ENCODE assay signal across 16 mouse cellular contexts in genomic region chr7:92811667-92812279, GRCm38 (mm10).
DNase-seq lines count a peak whose midpoint lies in the region; ATAC-seq and TF ChIP-seq lines count a peak whose summit lies in the region.
"Had no signal": no experiment of that assay in that cellular context is flagged by ENCODE, and none has a peak within 500 bp of the region (broad histone marks: within the 10 kb centered on the region; RNA-seq: fewer than 3 reads in every experiment).

No protein-coding gene starts in this region.

- no peaks in the 10 kb centered on the region for H3K79me2 ChIP-seq in C2C12 (ENCODE audit: control insufficient read depth, insufficient read depth)

- no peak for TF ChIP-seq CTCF in C2C12 (IDR thresholded peaks at IDR 0.05; ENCODE audit: control insufficient read depth, insufficient read depth, insufficient read length)

- H3K79me3 ChIP-seq in C2C12 (ENCODE audit: low read depth): no peaks in the 10 kb centered on the region

- WGBS in hindbrain, embryonic 14.5 days: 60% methylated on average over 7 of the region's 7 CpGs
- 80% methylated on average over 7 of the region's 7 CpGs for WGBS in midbrain, embryonic 16.5 days

- H3K4me3 ChIP-seq in C2C12 (ENCODE audit: insufficient read depth, poor library complexity, severe bottlenecking): no peak overlapping the region
- H3K4me3 ChIP-seq in hindbrain, embryonic 14.5 days (replicated peaks; ENCODE audit: low read length): no peak overlapping the region
- no peak overlapping the region for H3K4me3 ChIP-seq in midbrain, embryonic 16.5 days (ENCODE audit: low read depth, low read length)
- H3K4me3 ChIP-seq: myocyte had no signal

- H3K27ac ChIP-seq in hindbrain, embryonic 14.5 days: no peak overlapping the region
- no peak overlapping the region for H3K27ac ChIP-seq in midbrain, embryonic 16.5 days (ENCODE audit: low read length)

- DNase-seq in heart, adult 11 months: peak; percentile 4
- no peak for DNase-seq in heart, postnatal 36 days
- peak; percentile 35 for DNase-seq in hindbrain, embryonic 14.5 days (ENCODE audit: low spot score)
- DNase-seq in embryo, embryonic 11 days: no peak
- no peak for DNase-seq in adrenal gland, postnatal 36 days
- DNase-seq in spleen, postnatal 4 days (ENCODE audit: low spot score in 2 of 2): no peak
- DNase-seq: cerebellum, adult 18-20 months; gastrocnemius, postnatal 14 days; heart, postnatal 14 days; kidney, adult 18-20 months; kidney, postnatal 14 days; lung, embryonic 14.5 days had no signal

- H3ac ChIP-seq in C2C12 (ENCODE audit: control insufficient read depth, insufficient read length, low read depth): no peak overlapping the region

- ATAC-seq in hindbrain, embryonic 14.5 days (ENCODE audit: low FRiP score): peak; percentile 68; the same call in 1 of the 2 replicates
- peak; percentile 32; the same call in 1 of the 2 replicates for ATAC-seq in midbrain, embryonic 16.5 days
- ATAC-seq: activated CD4-positive, CD25-positive, alpha-beta regulatory T cell, adult 4 months had no signal

- no peak overlapping the region for H3K9ac ChIP-seq in hindbrain, embryonic 14.5 days
- no peak overlapping the region for H3K9ac ChIP-seq in midbrain, embryonic 16.5 days (ENCODE audit: low read depth, low read length)
- H3K9ac ChIP-seq: lung, embryonic 14.5 days had no signal

- H3K36me3 ChIP-seq in C2C12 (ENCODE audit: control insufficient read depth, insufficient read depth): no peaks in the 10 kb centered on the region
- H3K36me3 ChIP-seq in hindbrain, embryonic 14.5 days (replicated peaks; ENCODE audit: control insufficient read depth, insufficient read depth): no peaks in the 10 kb centered on the region
- H3K36me3 ChIP-seq in midbrain, embryonic 16.5 days (ENCODE audit: control insufficient read depth, insufficient read depth, low read length): no peaks in the 10 kb centered on the region

- intact Hi-C loops in heart, postnatal 36 days (cut with DNase I): no loop called here

- H3K27me3 ChIP-seq in C2C12 (ENCODE audit: control insufficient read depth, insufficient read depth, insufficient read length): no peaks in the 10 kb centered on the region
- H3K27me3 ChIP-seq in hindbrain, embryonic 14.5 days (ENCODE audit: control insufficient read depth, insufficient read depth, low read length): no peaks in the 10 kb centered on the region
- no peaks in the 10 kb centered on the region for H3K27me3 ChIP-seq in midbrain, embryonic 16.5 days (ENCODE audit: control insufficient read depth, insufficient read depth, low read depth, low read length)

- H3K4me2 ChIP-seq in hindbrain, embryonic 14.5 days (replicated peaks): no peak overlapping the region
- H3K4me2 ChIP-seq in midbrain, embryonic 16.5 days (ENCODE audit: low read length): no peak overlapping the region
- H3K4me2 ChIP-seq: lung, embryonic 14.5 days had no signal

- H3K9me3 ChIP-seq in hindbrain, embryonic 14.5 days (ENCODE audit: control insufficient read depth, low read length): no peaks in the 10 kb centered on the region
- no peaks in the 10 kb centered on the region for H3K9me3 ChIP-seq in midbrain, embryonic 16.5 days (replicated peaks; ENCODE audit: control insufficient read depth, low read length, poor library complexity, severe bottlenecking)

- H3K4me1 ChIP-seq in hindbrain, embryonic 14.5 days (replicated peaks; ENCODE audit: control insufficient read depth, insufficient read depth, low read length): 0 out of 2 replicates have a peak, but pooled peaks cover 2% of the 10 kb centered on the region
- peaks cover 5% of the 10 kb centered on the region; the same call in 1 of the 2 replicates for H3K4me1 ChIP-seq in midbrain, embryonic 16.5 days (ENCODE audit: control insufficient read depth, insufficient read depth, low read length)

TF ChIP-seq in C2C12, 6 proteins besides CTCF, POLR2A, EP300 and RAD21:
- TF ChIP-seq FOSL1 (IDR thresholded peaks at IDR 0.05; ENCODE audit: insufficient read depth, low read length, poor library complexity, severe bottlenecking): peak; percentile 29
- no peak for TF ChIP-seq MAX (IDR thresholded peaks at IDR 0.05)
- TF ChIP-seq CEBPB (IDR thresholded peaks at IDR 0.05; ENCODE audit: low read depth): no peak
- TF ChIP-seq USF1 (IDR thresholded peaks at IDR 0.05; ENCODE audit: low read depth): no peak
- no peak for TF ChIP-seq MYOG (IDR thresholded peaks at IDR 0.05; ENCODE audit: control insufficient read depth, extremely low read depth, insufficient read length)
- no peak for TF ChIP-seq MYOD1 (IDR thresholded peaks at IDR 0.05; ENCODE audit: control insufficient read depth, insufficient read length, low read depth)

Comparison
In these comparisons a context has a peak if more than half of its experiments do, and no peak if none do; other contexts are left out.
1. DNase-seq: peak in heart, adult 11 months (single experiment) and hindbrain, embryonic 14.5 days (single experiment); none in heart, postnatal 36 days (0 of 2), embryo, embryonic 11 days (single experiment), adrenal gland, postnatal 36 days (0 of 2) and spleen, postnatal 4 days (0 of 2).